Mouse (Mus musculus): ENCODE results near the gene Ift140.
"Not testable (repeated sequence)": the region's sequence is repeated elsewhere in the genome, so short reads cannot be mapped to it uniquely, and the experiment has no call there.

Ift140 gene

GRCm38 (mm10) chr17:25117263-25117662, 101.4 kb downstream of the Ift140 start:
- DNase-seq (ENCODE audit: low spot score in 2 of 2) = no peak

- no peak for DNase-seq (ENCODE audit: low spot score in 2 of 2)
These were observed 104.5 kb downstream of the Ift140 start, which contains the start of gene Ptx4 for GRCm38 (mm10) chr17:25120406-25120805. Ptx4 (plus strand) TSS chr17:25120760.

- DNase-seq (ENCODE audit: low spot score in 2 of 2) = no peak
These were observed 108.1 kb downstream of the Ift140 start for GRCm38 (mm10) chr17:25123979-25124378.

- not testable (repeated sequence) for DNase-seq (ENCODE audit: low spot score in 2 of 2)
These were observed 109.7 kb downstream of the Ift140 start for GRCm38 (mm10) chr17:25125442-25126060.

GRCm38 (mm10) chr17:25127079-25127478, 111.2 kb downstream of the Ift140 start:
- no peak for DNase-seq (ENCODE audit: low spot score in 2 of 2)

GRCm38 (mm10) chr17:25127681-25128080, 111.8 kb downstream of the Ift140 start:
- no peak for DNase-seq (ENCODE audit: low spot score in 2 of 2)

GRCm38 (mm10) chr17:25130060-25130459, 114.2 kb downstream of the Ift140 start:
- no peak for DNase-seq (ENCODE audit: low spot score in 2 of 2)

GRCm38 (mm10) chr17:25133275-25133698, 117.4 kb downstream of the Ift140 start, which contains the start of gene Clcn7:
Clcn7 (plus strand) TSS chr17:25133391.
- DNase-seq (ENCODE audit: low spot score in 2 of 2) = peak; percentile 88 to 90

- DNase-seq (ENCODE audit: low spot score in 2 of 2) = no peak
These were observed 119.7 kb downstream of the Ift140 start for GRCm38 (mm10) chr17:25135622-25136021.

- DNase-seq (ENCODE audit: low spot score in 2 of 2) = no peak
These were observed 122.9 kb downstream of the Ift140 start for GRCm38 (mm10) chr17:25138803-25139202.

GRCm38 (mm10) chr17:25139960-25140359, 124.1 kb downstream of the Ift140 start:
- no peak for DNase-seq (ENCODE audit: low spot score in 2 of 2)

All from urinary bladder, adult 18-20 months (tissue).